Mouse (Mus musculus): ENCODE results near the gene Henmt1. TPM values are rescaled to one million over a fixed set of nuclear protein-coding genes. Genes with fewer than 3 reads are reported as not detected.

Gene Henmt1
- polyA plus RNA-seq, 1 experiment: 0.19 TPM

DNA sequence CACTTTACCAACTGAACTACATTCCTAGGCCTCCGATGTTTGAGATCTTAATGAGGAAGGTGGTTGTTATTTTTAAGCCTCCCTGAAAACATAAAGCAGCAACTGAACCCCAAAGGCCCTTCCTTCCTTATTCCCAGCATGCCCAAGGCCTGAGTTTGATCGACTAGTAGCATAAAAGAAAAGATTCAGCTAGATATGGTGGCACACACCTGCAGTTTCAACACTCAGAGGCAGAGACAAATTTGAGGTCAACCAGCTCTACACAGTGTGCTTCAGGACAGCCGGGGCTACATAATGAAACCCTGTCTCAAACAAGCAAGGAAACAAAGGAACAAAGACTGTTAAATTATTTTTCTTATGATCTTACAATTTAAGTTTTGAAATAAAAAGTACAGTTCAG, 24.1 kb downstream of the Henmt1 start:
- Histone ChIP-seq H3K4me1 (ENCODE audit: control insufficient read depth, insufficient read depth, low read length) (no peaks in the 10 kb centered on the region), H3K4me3 (replicated peaks; ENCODE audit: extremely low read depth, low read depth, low read length) (no peak overlapping the region)
- no peak for TF ChIP-seq POLR2A (IDR thresholded peaks at IDR 0.05; ENCODE audit: borderline replicate concordance, extremely low read depth, low read depth, low read length)
- DNase-seq: no peak
- 69% methylated on average over 3 of the region's 3 CpGs for WGBS

DNA sequence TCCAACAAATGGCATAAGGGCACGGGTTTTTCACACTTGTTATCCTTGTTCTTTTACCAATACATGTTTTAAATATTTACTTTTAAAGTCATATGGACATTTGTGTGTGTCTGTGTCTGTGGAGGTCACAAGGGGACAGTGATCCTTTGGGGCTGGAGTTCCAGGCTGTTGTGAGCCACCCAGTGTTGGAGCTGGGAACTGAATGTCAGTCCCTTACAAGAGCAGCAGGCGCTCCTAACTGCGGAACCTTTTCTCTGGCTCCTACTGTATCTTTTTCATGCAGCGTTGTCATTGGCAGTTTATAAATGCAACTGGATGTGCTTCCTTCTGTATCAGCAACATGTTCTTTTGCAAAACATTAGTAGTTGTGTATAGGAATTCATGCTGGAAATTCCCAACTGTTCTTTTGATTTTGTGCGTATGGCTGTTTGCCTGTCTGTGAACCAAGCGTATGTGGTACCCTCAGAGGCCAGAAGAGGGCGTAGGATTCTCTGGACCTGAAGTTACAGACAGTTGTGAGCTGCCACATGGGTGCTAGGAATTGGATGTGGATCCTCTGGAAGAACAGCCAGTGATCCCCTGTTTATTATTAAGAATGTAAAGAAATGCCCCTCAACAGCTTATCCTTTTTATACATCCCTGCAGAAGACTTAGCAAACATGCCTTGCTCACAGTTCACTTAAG, 24.8 kb downstream of the Henmt1 start:
- H3K4me1 ChIP-seq (ENCODE audit: control insufficient read depth, insufficient read depth, low read length): no peaks in the 10 kb centered on the region
- no peak overlapping the region for H3K4me3 ChIP-seq (replicated peaks; ENCODE audit: extremely low read depth, low read depth, low read length)
- 81% methylated on average over 7 of the region's 7 CpGs for WGBS
- no peak for DNase-seq
- TF ChIP-seq CTCF (IDR thresholded peaks at IDR 0.05; ENCODE audit: insufficient read depth, low read length) (0 out of 2 replicates have a peak, but pooled peaks have one; percentile 10), POLR2A (IDR thresholded peaks at IDR 0.05; ENCODE audit: borderline replicate concordance, extremely low read depth, low read depth, low read length) (no peak)

DNA sequence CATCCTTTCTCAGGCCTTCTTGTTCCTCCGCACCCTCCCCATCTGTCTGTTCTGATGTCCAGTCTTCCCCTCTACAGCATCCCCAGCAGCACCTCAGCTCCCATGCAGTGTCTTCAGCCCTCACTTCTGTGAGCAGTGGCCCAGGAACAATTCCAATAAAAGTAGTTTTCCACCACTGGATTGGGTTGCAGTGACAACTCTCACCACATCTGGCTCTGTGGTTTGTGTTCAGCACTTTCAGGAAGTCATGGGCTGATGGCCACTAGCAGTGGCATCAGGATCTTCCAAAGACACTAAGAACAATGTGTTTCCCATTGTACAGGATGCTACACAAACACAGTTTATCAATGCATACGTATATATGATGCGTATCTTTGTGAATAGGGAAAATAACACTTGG, 26.4 kb downstream of the Henmt1 start:
- Histone ChIP-seq H3K4me1 (ENCODE audit: control insufficient read depth, insufficient read depth, low read length) (no peaks in the 10 kb centered on the region), H3K4me3 (replicated peaks; ENCODE audit: extremely low read depth, low read depth, low read length) (no peak overlapping the region)
- TF ChIP-seq POLR2A (IDR thresholded peaks at IDR 0.05; ENCODE audit: borderline replicate concordance, extremely low read depth, low read depth, low read length) (no peak), CTCF (IDR thresholded peaks at IDR 0.05; ENCODE audit: insufficient read depth, low read length) (no peak)
- no peak for DNase-seq
- 81% methylated on average over 3 of the region's 3 CpGs for WGBS

DNA sequence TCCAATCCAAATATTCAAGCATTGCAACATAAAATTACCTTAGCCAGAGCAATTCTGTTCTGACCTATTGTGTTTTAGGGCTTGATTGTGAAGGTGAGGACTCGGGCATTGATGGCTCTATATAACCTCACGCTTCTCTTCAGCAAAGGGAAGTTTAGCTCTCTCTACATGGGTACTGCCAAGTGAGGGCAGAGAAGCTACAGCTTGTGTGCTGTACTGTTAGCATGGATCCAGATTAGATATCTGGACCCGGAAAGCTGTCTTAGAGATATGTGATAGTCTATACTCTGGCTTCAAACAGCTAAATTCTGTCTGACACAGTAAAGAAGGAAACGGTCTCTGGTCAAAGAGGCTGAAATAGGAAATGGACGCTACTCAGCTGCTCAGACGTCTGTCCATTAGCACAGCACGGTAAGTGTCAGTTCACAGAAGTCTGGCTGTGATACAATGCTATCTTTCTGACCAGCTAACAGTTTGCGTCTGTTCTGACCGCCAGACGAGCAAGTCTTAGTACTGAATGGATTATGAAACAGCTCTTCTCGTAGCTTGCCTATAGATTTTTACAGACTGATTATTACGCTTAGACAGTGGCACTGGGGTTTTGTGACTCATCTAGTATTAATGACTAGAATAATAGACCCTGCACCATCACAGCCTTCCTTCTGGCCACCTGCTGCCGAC, 34.4 kb downstream of the Henmt1 start:
- Histone ChIP-seq H3K4me3 (replicated peaks; ENCODE audit: extremely low read depth, low read depth, low read length) (no peak overlapping the region), H3K4me1 (ENCODE audit: control insufficient read depth, insufficient read depth, low read length) (no peaks in the 10 kb centered on the region)
- no peak for DNase-seq
- WGBS: 85% methylated on average over 13 of the region's 13 CpGs
- TF ChIP-seq CTCF (IDR thresholded peaks at IDR 0.05; ENCODE audit: insufficient read depth, low read length) (no peak), POLR2A (IDR thresholded peaks at IDR 0.05; ENCODE audit: borderline replicate concordance, extremely low read depth, low read depth, low read length) (no peak)

DNA sequence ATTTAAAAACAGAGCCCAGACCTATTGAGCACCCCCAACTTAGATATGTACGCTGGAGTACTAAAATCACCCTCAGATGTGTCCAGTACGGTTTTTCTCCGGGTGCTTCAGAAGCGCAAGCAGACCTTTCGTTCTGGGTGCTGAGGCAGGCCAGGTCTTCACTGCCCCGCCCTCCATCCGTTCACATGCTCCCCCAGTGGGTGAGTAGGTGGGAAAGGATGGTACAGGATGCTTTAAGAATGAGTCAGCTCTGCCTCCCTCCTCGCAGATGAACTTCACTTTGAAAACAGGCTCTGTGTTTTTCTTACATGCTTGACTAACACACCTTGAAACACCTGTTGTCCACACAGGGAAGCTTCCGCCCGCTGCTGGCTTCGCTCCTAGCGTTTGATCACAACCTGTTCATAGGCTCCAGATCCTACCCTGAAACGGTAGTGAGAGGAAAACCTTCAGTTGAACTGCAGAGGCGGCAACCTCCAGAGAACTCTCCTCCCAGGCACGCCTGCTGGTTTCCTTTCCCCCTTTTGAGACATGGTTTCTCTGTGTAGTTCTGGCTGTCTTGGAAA, 35.3 kb downstream of the Henmt1 start:
- WGBS: 82% methylated on average over 15 of the region's 15 CpGs
- DNase-seq: no peak
- no peak overlapping the region for H3K4me3 ChIP-seq (replicated peaks; ENCODE audit: extremely low read depth, low read depth, low read length)
- TF ChIP-seq POLR2A (IDR thresholded peaks at IDR 0.05; ENCODE audit: borderline replicate concordance, extremely low read depth, low read depth, low read length) (no peak), CTCF (IDR thresholded peaks at IDR 0.05; ENCODE audit: insufficient read depth, low read length) (no peak)
- H3K4me1 ChIP-seq (ENCODE audit: control insufficient read depth, insufficient read depth, low read length): no peaks in the 10 kb centered on the region

DNA sequence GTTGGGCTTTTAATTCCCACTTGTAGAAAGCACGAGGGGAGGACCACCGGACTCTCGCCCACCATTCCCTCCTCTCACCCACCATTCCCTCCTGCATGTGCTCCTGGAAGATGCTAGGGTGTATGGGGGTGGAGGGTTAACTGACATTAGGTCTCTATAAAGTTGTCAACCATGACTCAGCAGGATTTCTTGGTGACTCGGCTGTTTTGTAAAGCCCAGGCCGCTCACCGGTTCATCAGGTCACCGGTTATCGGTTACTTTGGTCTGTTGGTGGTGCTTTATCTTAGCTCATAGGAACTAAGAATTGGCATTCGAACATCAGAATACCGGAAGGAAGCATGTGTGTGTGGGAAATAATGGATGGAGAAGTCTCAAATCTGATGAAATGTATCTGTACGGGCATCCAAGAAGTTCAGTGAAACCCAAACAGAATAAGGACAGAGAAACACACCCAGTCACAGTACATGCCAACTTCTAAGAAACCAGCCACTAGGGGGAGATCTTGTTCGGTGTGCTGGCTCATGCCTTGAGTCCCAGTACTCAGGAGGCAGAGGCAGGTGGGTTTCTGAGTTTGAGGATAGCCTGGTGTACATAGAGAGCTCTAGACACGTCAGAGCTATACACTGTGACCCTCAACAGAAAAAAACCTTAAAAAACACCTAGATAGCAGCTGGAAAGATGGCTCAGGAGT, 37.8 kb downstream of the Henmt1 start:
- no peak for DNase-seq
- no peaks in the 10 kb centered on the region for H3K4me1 ChIP-seq (ENCODE audit: control insufficient read depth, insufficient read depth, low read length)
- no peak overlapping the region for H3K4me3 ChIP-seq (replicated peaks; ENCODE audit: extremely low read depth, low read depth, low read length)
- WGBS: 91% methylated on average over 13 of the region's 13 CpGs
- no peak for TF ChIP-seq POLR2A (IDR thresholded peaks at IDR 0.05; ENCODE audit: borderline replicate concordance, extremely low read depth, low read depth, low read length)
- TF ChIP-seq CTCF (IDR thresholded peaks at IDR 0.05; ENCODE audit: insufficient read depth, low read length): peak; percentile 57

DNA sequence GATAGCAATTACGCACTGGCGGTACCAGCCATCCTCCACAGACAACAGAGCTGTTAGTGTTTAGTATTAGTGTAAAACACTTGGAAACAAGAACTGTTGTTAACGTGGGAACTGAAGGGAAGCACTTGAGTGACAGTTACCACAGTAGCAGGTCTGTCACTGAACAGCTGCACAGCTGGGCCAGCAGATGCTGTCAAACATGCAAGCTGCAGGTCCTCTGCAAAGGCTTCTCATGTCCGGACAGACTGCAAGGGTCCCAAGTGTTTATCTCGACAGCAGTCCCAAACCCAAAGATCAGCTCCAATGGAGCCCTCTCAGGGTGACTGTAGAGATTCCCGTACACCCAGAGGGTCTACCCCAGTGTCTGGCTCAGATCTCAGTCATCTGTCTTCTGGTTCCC, 42.3 kb downstream of the Henmt1 start:
- H3K4me1 ChIP-seq (ENCODE audit: control insufficient read depth, insufficient read depth, low read length): no peaks in the 10 kb centered on the region; the same call in 1 of the 2 replicates
- DNase-seq: no peak
- TF ChIP-seq POLR2A (IDR thresholded peaks at IDR 0.05; ENCODE audit: borderline replicate concordance, extremely low read depth, low read depth, low read length): no peak
- no peak for TF ChIP-seq CTCF (IDR thresholded peaks at IDR 0.05; ENCODE audit: insufficient read depth, low read length)
- no peak overlapping the region for H3K4me3 ChIP-seq (replicated peaks; ENCODE audit: extremely low read depth, low read depth, low read length)
- WGBS: 80% methylated on average over 6 of the region's 6 CpGs

DNA sequence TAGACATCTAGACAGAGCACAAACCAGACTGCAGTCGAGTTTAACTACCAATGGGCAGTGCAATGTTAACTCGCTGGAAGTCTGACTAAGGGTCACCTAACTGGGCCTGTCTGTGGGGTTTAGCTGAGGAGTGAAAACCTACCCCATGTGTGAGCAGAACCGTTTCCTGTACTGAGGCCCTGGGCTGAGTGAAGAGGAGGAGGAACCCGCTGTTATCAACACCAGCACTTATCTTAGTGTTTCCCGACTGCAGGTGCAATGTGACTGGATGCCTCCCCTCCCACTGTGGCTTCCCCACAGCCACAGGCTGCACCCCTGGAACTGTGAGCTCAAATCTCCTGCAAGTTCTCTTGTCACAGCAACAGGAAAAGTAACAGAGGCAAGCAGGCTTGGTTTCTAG, 44.3 kb downstream of the Henmt1 start:
- no peak for DNase-seq
- H3K4me3 ChIP-seq (replicated peaks; ENCODE audit: extremely low read depth, low read depth, low read length): no peak overlapping the region
- no peaks in the 10 kb centered on the region; the same call in 1 of the 2 replicates for H3K4me1 ChIP-seq (ENCODE audit: control insufficient read depth, insufficient read depth, low read length)
- WGBS: 54% methylated on average over 5 of the region's 5 CpGs
- TF ChIP-seq CTCF (IDR thresholded peaks at IDR 0.05; ENCODE audit: insufficient read depth, low read length) (no peak), POLR2A (IDR thresholded peaks at IDR 0.05; ENCODE audit: borderline replicate concordance, extremely low read depth, low read depth, low read length) (no peak)

DNA sequence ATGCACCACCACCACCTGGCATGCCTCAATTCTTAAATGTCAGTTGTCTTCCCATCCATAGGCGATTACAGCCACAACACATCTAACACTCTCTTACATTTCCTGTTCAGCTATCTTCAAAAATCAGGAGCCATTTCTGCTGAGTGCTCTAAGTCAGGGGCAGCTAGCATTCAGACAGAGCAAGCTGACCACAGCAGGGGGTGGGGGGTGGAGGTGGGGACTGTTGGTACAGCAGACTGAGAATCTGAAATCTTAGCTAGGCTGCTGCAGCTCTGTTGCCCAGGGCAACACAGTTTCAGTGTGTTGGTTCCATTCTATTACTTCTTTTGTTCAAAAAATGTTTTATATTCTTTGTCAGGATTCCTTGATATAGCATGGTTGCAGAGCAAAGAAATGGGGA, 46.9 kb downstream of the Henmt1 start:
- Histone ChIP-seq H3K4me3 (replicated peaks; ENCODE audit: extremely low read depth, low read depth, low read length) (no peak overlapping the region), H3K4me1 (ENCODE audit: control insufficient read depth, insufficient read depth, low read length) (no peaks in the 10 kb centered on the region; the same call in 1 of the 2 replicates)
- DNase-seq: no peak
- TF ChIP-seq POLR2A (IDR thresholded peaks at IDR 0.05; ENCODE audit: borderline replicate concordance, extremely low read depth, low read depth, low read length): no peak
- no peak for TF ChIP-seq CTCF (IDR thresholded peaks at IDR 0.05; ENCODE audit: insufficient read depth, low read length)
- 83% methylated on average over 1 of the region's 1 CpGs for WGBS
